Mouse (Mus musculus) forebrain, embryonic 13.5 days (tissue): ENCODE data around the gene Smg7. TPM values are rescaled to one million over a fixed set of nuclear protein-coding genes. Genes with fewer than 3 reads are reported as not detected.

Experiments
- ATAC-seq: fragments of 200-750 bp; cut with Nextera tagmentation; 2 replicates; pipeline ENCODE4 v1.8.0; 2017
- H3K27ac ChIP-seq: fragments of 300-500 bp; sonication (generic); 2 replicates; pipeline ENCODE4 v1.5.1; 2015; ENCODE audit warnings: inconsistent platforms, mild to moderate bottlenecking, moderate library complexity
- H3K27me3 ChIP-seq: fragments of 300-500 bp; sonication (generic); 2 replicates; pipeline ENCODE4 v1.6.1; 2015; ENCODE audit warnings: mild to moderate bottlenecking, inconsistent platforms
- H3K36me3 ChIP-seq: fragments of 300-500 bp; sonication (generic); 2 replicates; pipeline ENCODE4 v1.6.1; 2015; ENCODE audit warnings: mild to moderate bottlenecking, inconsistent platforms; ENCODE audit not compliant: poor library complexity, severe bottlenecking
- H3K4me1 ChIP-seq: fragments of 300-500 bp; sonication (generic); 2 replicates; pipeline ENCODE4 v1.6.1; 2015; ENCODE audit warnings: inconsistent platforms
- H3K4me2 ChIP-seq: fragments of 300-500 bp; sonication (generic); 2 replicates; pipeline ENCODE4 v1.6.1; 2015; ENCODE audit warnings: inconsistent platforms, mild to moderate bottlenecking, moderate library complexity
- H3K4me3 ChIP-seq: fragments of 300-500 bp; sonication (generic); 2 replicates; pipeline ENCODE4 v1.5.1; 2015; ENCODE audit warnings: mild to moderate bottlenecking, inconsistent platforms
- H3K9ac ChIP-seq: fragments of 300-500 bp; sonication (generic); 2 replicates; pipeline ENCODE4 v1.6.1; 2015; ENCODE audit warnings: mild to moderate bottlenecking, inconsistent platforms
- H3K9me3 ChIP-seq: fragments of 300-500 bp; sonication (generic); replicated peaks from 2 replicates; pipeline ENCODE4 v1.6.1; 2016; ENCODE audit warnings: inconsistent platforms
- WGBS: fragments of 180-500 bp; shearing (Covaris S2); methylation state at CpG from one replicate; pipeline ENCODE4 v1.1.7; 2015; 5-methylcytosine and 5-hydroxymethylcytosine counted together
- polyA plus RNA-seq: library from polyadenylated mRNA; unstranded; fragments of >200 nt; fragmentation: Nextera tagmentation; extraction: Ambion mirVana; gene quantifications from 2 replicates; pipeline ENCODE4 v1.2.1, GENCODE M21; 2015

Gene Smg7
- polyA plus RNA-seq, 1 experiment from 2014 or later, result 32.2 TPM

- no peaks in the 10 kb centered on the region for H3K9me3 ChIP-seq
- ATAC-seq, result no peak
- WGBS, result 90% methylated on average over 11 of the region's 11 CpGs
- no peaks in the 10 kb centered on the region for H3K27me3 ChIP-seq
- H3K4me3 ChIP-seq, result no peak overlapping the region
- H3K4me1 ChIP-seq, result no peaks in the 10 kb centered on the region
- no peak overlapping the region for H3K9ac ChIP-seq
- H3K4me2 ChIP-seq, result no peak overlapping the region
- peaks cover 72% of the 10 kb centered on the region for H3K36me3 ChIP-seq
- H3K27ac ChIP-seq, result no peak overlapping the region
Measured at GRCm38 (mm10) chr1:152838026-152838702, 64.3 kb downstream of the Smg7 start.

- Histone ChIP-seq H3K4me1 (no peaks in the 10 kb centered on the region), H3K4me2 (no peak overlapping the region), H3K27me3 (no peaks in the 10 kb centered on the region), H3K9ac (no peak overlapping the region), H3K9me3 (no peaks in the 10 kb centered on the region), H3K4me3 (no peak overlapping the region), H3K27ac (no peak overlapping the region), H3K36me3 (peaks cover 46% of the 10 kb centered on the region)
- no peak for ATAC-seq
- WGBS, result 92% methylated on average over 3 of the region's 3 CpGs
Measured at GRCm38 (mm10) chr1:152835061-152835460, 67.4 kb downstream of the Smg7 start.

- 95% methylated on average over 6 of the region's 6 CpGs for WGBS
Measured at GRCm38 (mm10) chr1:152832316-152832715, 70.1 kb downstream of the Smg7 start.

GRCm38 (mm10) chr1:152831619-152832018 lies 70.8 kb downstream of the Smg7 start:
- Histone ChIP-seq H3K4me3 (no peak overlapping the region), H3K27me3 (no peaks in the 10 kb centered on the region), H3K4me2 (no peak overlapping the region), H3K4me1 (no peaks in the 10 kb centered on the region), H3K36me3 (peaks cover 15% of the 10 kb centered on the region; the same call in 1 of the 2 replicates), H3K9ac (no peak overlapping the region), H3K9me3 (no peaks in the 10 kb centered on the region), H3K27ac (no peak overlapping the region)
- ATAC-seq, result no peak
- WGBS, result 84% methylated on average over 5 of the region's 5 CpGs

More at GRCm38 (mm10) chr1:152832316-152832715, 70.1 kb downstream of the Smg7 start:
- no peak for ATAC-seq
- Histone ChIP-seq H3K9ac (no peak overlapping the region), H3K4me2 (no peak overlapping the region), H3K27me3 (no peaks in the 10 kb centered on the region), H3K27ac (no peak overlapping the region), H3K9me3 (no peaks in the 10 kb centered on the region), H3K36me3 (peaks cover 22% of the 10 kb centered on the region), H3K4me1 (no peaks in the 10 kb centered on the region), H3K4me3 (no peak overlapping the region)

GRCm38 (mm10) chr1:152831003-152831402 lies 71.4 kb downstream of the Smg7 start:
- Histone ChIP-seq H3K9ac (no peak overlapping the region), H3K9me3 (no peaks in the 10 kb centered on the region), H3K4me1 (no peaks in the 10 kb centered on the region), H3K36me3 (peaks cover 11% of the 10 kb centered on the region; the same call in 1 of the 2 replicates), H3K4me2 (no peak overlapping the region), H3K4me3 (no peak overlapping the region), H3K27ac (no peak overlapping the region; the same call in 1 of the 2 replicates), H3K27me3 (no peaks in the 10 kb centered on the region)
- peak; percentile 75 for ATAC-seq
- 85% methylated on average over 8 of the region's 8 CpGs for WGBS

- no peaks in the 10 kb centered on the region for H3K4me1 ChIP-seq
- H3K4me3 ChIP-seq, result no peak overlapping the region
- 94% methylated on average over 9 of the region's 9 CpGs for WGBS
- no peaks in the 10 kb centered on the region for H3K9me3 ChIP-seq
- ATAC-seq, result no peak
- no peak overlapping the region for H3K9ac ChIP-seq
- no peak overlapping the region for H3K4me2 ChIP-seq
- peaks cover 4% of the 10 kb centered on the region; the same call in 1 of the 2 replicates for H3K36me3 ChIP-seq
- H3K27ac ChIP-seq, result no peak overlapping the region
- no peaks in the 10 kb centered on the region for H3K27me3 ChIP-seq
Measured at GRCm38 (mm10) chr1:152830054-152830453, 72.4 kb downstream of the Smg7 start.

GRCm38 (mm10) chr1:152828637-152829355 lies 73.7 kb downstream of the Smg7 start:
- no peak overlapping the region for H3K27ac ChIP-seq
- no peaks in the 10 kb centered on the region for H3K27me3 ChIP-seq
- no peak overlapping the region for H3K9ac ChIP-seq
- ATAC-seq, result no peak
- H3K9me3 ChIP-seq, result no peaks in the 10 kb centered on the region
- no peak overlapping the region for H3K4me3 ChIP-seq
- peaks cover 3% of the 10 kb centered on the region; the same call in 1 of the 2 replicates for H3K36me3 ChIP-seq
- no peaks in the 10 kb centered on the region for H3K4me1 ChIP-seq
- WGBS, result 85% methylated on average over 10 of the region's 10 CpGs
- H3K4me2 ChIP-seq, result no peak overlapping the region

- WGBS, result 69% methylated on average over 5 of the region's 5 CpGs
- Histone ChIP-seq H3K9ac (no peak overlapping the region), H3K4me3 (no peak overlapping the region), H3K9me3 (no peaks in the 10 kb centered on the region), H3K27me3 (no peaks in the 10 kb centered on the region), H3K4me1 (no peaks in the 10 kb centered on the region), H3K36me3 (peaks cover 3% of the 10 kb centered on the region; the same call in 1 of the 2 replicates), H3K27ac (no peak overlapping the region), H3K4me2 (no peak overlapping the region)
- no peak for ATAC-seq
Measured at GRCm38 (mm10) chr1:152828168-152828567, 74.3 kb downstream of the Smg7 start.

GRCm38 (mm10) chr1:152826446-152826845 lies 76.0 kb downstream of the Smg7 start:
- Histone ChIP-seq H3K9ac (no peak overlapping the region), H3K4me2 (no peak overlapping the region), H3K9me3 (no peaks in the 10 kb centered on the region), H3K36me3 (no peaks in the 10 kb centered on the region), H3K4me1 (no peaks in the 10 kb centered on the region), H3K4me3 (no peak overlapping the region), H3K27ac (no peak overlapping the region), H3K27me3 (no peaks in the 10 kb centered on the region)
- WGBS, result 89% methylated on average over 5 of the region's 5 CpGs
- ATAC-seq, result no peak

- no peak overlapping the region for H3K9ac ChIP-seq
- no peak overlapping the region for H3K4me3 ChIP-seq
- WGBS, result 78% methylated on average over 9 of the region's 9 CpGs
Measured at GRCm38 (mm10) chr1:152824206-152824605, 78.2 kb downstream of the Smg7 start.

GRCm38 (mm10) chr1:152821746-152822145 lies 80.7 kb downstream of the Smg7 start:
- Histone ChIP-seq H3K9me3 (no peaks in the 10 kb centered on the region), H3K27me3 (no peaks in the 10 kb centered on the region), H3K4me3 (no peak overlapping the region), H3K9ac (no peak overlapping the region), H3K4me1 (peaks cover 16% of the 10 kb centered on the region), H3K27ac (no peak overlapping the region), H3K36me3 (no peaks in the 10 kb centered on the region), H3K4me2 (no peak overlapping the region)
- WGBS, result 95% methylated on average over 4 of the region's 4 CpGs
- ATAC-seq, result no peak

More at GRCm38 (mm10) chr1:152824206-152824605, 78.2 kb downstream of the Smg7 start:
- Histone ChIP-seq H3K36me3 (no peaks in the 10 kb centered on the region), H3K4me1 (no peaks in the 10 kb centered on the region), H3K27me3 (no peaks in the 10 kb centered on the region), H3K9me3 (no peaks in the 10 kb centered on the region), H3K27ac (no peak overlapping the region), H3K4me2 (no peak overlapping the region)
- no peak for ATAC-seq

GRCm38 (mm10) chr1:152820911-152821695 lies 81.3 kb downstream of the Smg7 start:
- H3K9ac ChIP-seq, result no peak overlapping the region
- no peak overlapping the region for H3K27ac ChIP-seq
- H3K4me3 ChIP-seq, result no peak overlapping the region
- H3K27me3 ChIP-seq, result no peaks in the 10 kb centered on the region
- no peak overlapping the region for H3K4me2 ChIP-seq
- WGBS, result 79% methylated on average over 7 of the region's 7 CpGs
- no peaks in the 10 kb centered on the region for H3K36me3 ChIP-seq
- H3K4me1 ChIP-seq, result peaks cover 23% of the 10 kb centered on the region
- H3K9me3 ChIP-seq, result no peaks in the 10 kb centered on the region
- no peak for ATAC-seq
